Mouse (Mus musculus) hindbrain, embryonic 15.5 days (tissue): ENCODE measurements around the gene Nit2. TPM values are rescaled to one million over a fixed set of nuclear protein-coding genes. Genes with fewer than 3 reads are reported as not detected.

Experiments used
- ATAC-seq: fragments of 200-750 bp; cut with Nextera tagmentation; 2 replicates; pipeline ENCODE4 v1.8.0; 2017; ENCODE audit warnings: low read depth, moderate number of reproducible peaks, moderate TSS enrichment; ENCODE audit not compliant: low FRiP score
- H3K27ac ChIP-seq: fragments of 300-500 bp; sonication (generic); replicated peaks from 2 replicates; pipeline ENCODE4 v1.5.1; 2015; ENCODE audit warnings: mild to moderate bottlenecking, inconsistent platforms
- H3K27me3 ChIP-seq: fragments of 300-500 bp; sonication (generic); 2 replicates; pipeline ENCODE4 v1.6.1; 2015; ENCODE audit warnings: control low read depth, inconsistent platforms
- H3K36me3 ChIP-seq: fragments of 300-500 bp; sonication (generic); 2 replicates; pipeline ENCODE4 v1.6.1; 2015; ENCODE audit warnings: control low read depth, inconsistent platforms
- H3K4me1 ChIP-seq: fragments of 300-500 bp; sonication (generic); replicated peaks from 2 replicates; pipeline ENCODE4 v1.6.1; 2015; ENCODE audit warnings: control low read depth, inconsistent platforms
- H3K4me2 ChIP-seq: fragments of 300-500 bp; sonication (generic); 2 replicates; pipeline ENCODE4 v1.6.1; 2015; ENCODE audit warnings: moderate library complexity, mild to moderate bottlenecking, inconsistent platforms
- H3K4me3 ChIP-seq: fragments of 300-500 bp; sonication (generic); 2 replicates; pipeline ENCODE4 v1.5.1; 2015; ENCODE audit warnings: mild to moderate bottlenecking, inconsistent platforms
- H3K9ac ChIP-seq: fragments of 300-500 bp; sonication (generic); 2 replicates; pipeline ENCODE4 v1.6.1; 2015; ENCODE audit warnings: inconsistent platforms
- H3K9me3 ChIP-seq: fragments of 300-500 bp; sonication (generic); 2 replicates; pipeline ENCODE4 v1.6.1; 2016; ENCODE audit warnings: control low read depth, inconsistent platforms
- WGBS: fragments of 180-500 bp; shearing (Covaris S2); methylation state at CpG from one replicate; pipeline ENCODE4 v1.1.7; 2015; 5-methylcytosine and 5-hydroxymethylcytosine counted together
- polyA plus RNA-seq: library from polyadenylated mRNA; unstranded; fragments of >200 nt; fragmentation: Nextera tagmentation; extraction: Ambion mirVana; gene quantifications from 2 replicates; pipeline ENCODE4 v1.2.1, GENCODE M21; 2015

The Nit2 gene
- polyA plus RNA-seq, 1 experiment from 2014 or later = 46.9 TPM

DNA sequence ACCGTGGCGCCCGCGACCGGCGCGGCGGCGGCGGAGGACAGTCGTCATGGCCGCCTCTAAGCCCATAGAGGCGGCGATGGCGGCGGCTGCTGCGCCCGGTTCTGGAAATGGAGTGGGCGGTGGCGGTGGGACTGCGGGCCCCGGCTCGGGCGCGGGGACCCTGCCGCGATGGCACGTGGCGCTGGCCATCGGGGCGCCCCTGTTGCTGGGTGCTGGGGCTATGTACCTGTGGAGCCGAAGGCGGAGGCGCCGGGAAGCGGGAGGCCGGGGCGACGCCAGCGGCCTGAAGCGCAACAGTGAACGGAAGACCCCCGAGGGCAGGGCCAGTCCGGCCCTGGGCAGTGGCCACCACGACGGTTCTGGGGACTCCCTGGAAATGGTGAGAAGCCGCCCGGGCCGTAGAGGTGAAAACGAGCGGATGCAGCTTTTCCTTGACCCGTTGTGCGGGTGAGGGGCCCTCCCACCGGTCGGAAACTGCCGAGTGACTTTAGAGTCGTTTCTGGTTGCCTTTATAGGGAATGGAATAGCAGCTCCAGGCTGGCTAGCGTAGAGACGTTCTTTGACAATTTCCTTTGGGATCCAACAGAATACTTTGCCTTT, 45.2 kb downstream of the Nit2 start:
- peaks cover 28% of the 10 kb centered on the region for H3K4me1 ChIP-seq

DNA sequence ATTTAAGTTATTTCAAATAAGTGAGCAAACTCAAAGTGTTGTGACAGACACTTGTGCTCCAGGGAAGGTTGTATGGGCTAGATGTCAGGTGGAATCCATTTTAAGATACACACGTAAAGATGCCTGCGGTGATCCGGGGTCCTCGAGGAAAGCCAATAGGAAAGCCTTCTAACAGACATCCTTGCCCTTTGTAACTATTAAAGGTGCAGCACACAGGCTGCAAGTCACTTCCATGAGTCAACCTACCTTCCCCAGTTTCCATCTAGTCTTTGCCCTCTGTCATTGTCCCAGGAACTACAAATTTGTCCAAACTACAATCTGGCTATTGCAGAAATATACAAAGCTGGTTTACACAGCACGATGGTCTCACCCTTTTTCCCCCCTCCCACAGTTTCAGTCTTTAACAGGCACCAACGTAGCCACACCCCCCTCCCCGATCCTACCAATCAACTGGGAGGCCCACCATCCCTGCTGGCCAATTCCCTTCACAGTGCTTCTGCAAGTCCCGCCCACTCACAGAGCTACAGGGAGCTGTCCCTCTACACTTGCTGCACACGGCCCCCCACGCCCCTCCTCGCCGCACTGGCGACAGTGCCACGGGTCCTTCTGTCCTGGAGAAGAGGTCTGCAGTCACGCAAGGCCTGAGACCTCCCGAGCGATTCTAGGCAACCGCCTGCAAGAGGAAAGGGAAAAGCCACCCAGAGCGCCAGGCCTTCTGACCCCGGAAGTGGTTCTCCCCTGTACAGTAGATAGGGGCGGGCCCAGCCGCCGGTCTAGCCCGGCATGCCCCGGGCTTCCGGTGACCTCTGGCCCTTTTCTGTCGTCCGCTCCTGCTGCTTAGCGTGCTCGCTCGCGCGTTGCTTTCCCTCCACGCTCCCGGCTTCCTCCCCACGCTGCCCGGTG, 46.0 kb downstream of the Nit2 start, which contains the start of gene Tomm70a:
Gene Tomm70a (plus strand): TSS at position 791 of the 903 bp plus-strand sequence.
- Histone ChIP-seq H3K27ac (peak within 1 kb of the TSS; percentile 98), H3K4me2 (peak within 1 kb of the TSS; percentile 71), H3K36me3 (no peaks in the 10 kb centered on the region), H3K9me3 (no peaks in the 10 kb centered on the region), H3K9ac (peak within 1 kb of the TSS; percentile 91), H3K4me3 (peak within 1 kb of the TSS; percentile 99), H3K4me1 (peaks cover 26% of the 10 kb centered on the region), H3K27me3 (no peaks in the 10 kb centered on the region)
- WGBS = under 1% methylated on average over 37 of the region's 37 CpGs
- peak; percentile 100 for ATAC-seq

More for the DNA sequence above, 45.2 kb downstream of the Nit2 start:
- H3K9me3 ChIP-seq = no peaks in the 10 kb centered on the region
- no peak for ATAC-seq
- no peaks in the 10 kb centered on the region for H3K27me3 ChIP-seq
- peak overlapping the region; percentile 98 for H3K27ac ChIP-seq
- H3K9ac ChIP-seq = peak overlapping the region; percentile 91
- peak overlapping the region; percentile 99 for H3K4me3 ChIP-seq
- under 1% methylated on average over 56 of the region's 59 CpGs for WGBS
- H3K4me2 ChIP-seq = peak overlapping the region; percentile 71
- H3K36me3 ChIP-seq = no peaks in the 10 kb centered on the region

DNA sequence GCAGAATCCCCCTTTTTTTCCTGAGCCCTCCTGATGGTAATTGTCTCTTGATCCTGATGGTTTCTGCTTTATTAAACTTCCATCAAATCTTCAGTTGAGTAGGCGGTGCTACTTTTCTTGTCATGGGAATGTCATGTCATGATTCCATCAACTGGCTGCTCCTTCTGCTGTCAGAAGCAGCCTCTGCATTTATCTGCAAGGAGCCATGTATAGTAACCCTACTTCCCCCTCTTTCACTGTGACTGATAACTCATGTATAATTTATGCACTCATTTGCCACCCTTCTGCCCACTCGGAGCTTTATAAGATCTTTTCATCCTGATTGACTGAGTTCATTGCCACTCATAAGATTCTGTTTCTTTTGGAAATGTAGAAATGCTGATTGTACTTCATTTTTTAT, 49.6 kb downstream of the Nit2 start:
- Histone ChIP-seq H3K9ac (no peak overlapping the region), H3K4me2 (no peak overlapping the region), H3K9me3 (no peaks in the 10 kb centered on the region), H3K36me3 (no peaks in the 10 kb centered on the region), H3K27me3 (no peaks in the 10 kb centered on the region), H3K4me3 (no peak overlapping the region), H3K27ac (no peak overlapping the region), H3K4me1 (peaks cover 4% of the 10 kb centered on the region)
- ATAC-seq = no peak
- WGBS = 67% methylated on average over 2 of the region's 2 CpGs

DNA sequence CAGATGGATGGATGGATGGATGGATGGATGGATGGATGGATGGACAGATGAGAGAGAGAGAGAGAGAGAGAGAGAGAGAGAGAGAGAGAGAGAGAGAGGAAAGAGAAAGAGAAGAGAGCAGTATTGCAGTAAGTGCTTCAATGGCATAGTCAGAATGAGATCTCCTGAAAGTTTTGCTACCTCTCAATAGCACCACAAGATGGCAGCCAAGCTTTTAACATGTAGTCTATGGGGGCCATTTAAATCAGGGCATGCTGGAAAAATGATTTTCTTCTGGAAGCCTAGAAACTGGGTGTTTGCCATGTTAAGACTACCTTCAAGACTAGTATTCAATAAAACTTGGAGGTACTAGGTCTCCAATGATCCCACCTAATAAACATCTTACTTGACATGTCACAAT, 51.1 kb downstream of the Nit2 start:
- Histone ChIP-seq H3K36me3 (no peaks in the 10 kb centered on the region), H3K4me1 (no peaks in the 10 kb centered on the region), H3K4me3 (no peak overlapping the region), H3K9ac (no peak overlapping the region), H3K27me3 (no peaks in the 10 kb centered on the region), H3K9me3 (no peaks in the 10 kb centered on the region), H3K4me2 (no peak overlapping the region), H3K27ac (no peak overlapping the region)
- ATAC-seq = no peak

Other genes starting within 250 kb of the Nit2 start
- 0.34 TPM in 1 of 2 replicates, not detected in the other for gene Lnp1, start 239.3 kb downstream of the Nit2 start, polyA plus RNA-seq
- gene Tmem45a2, start 96.0 kb downstream of the Nit2 start, polyA plus RNA-seq = 0.09 and 0.28 TPM in 2 replicates
- 63.9 and 65.2 TPM in 2 replicates for gene Tomm70a, start 45.6 kb downstream of the Nit2 start, polyA plus RNA-seq
- 29.5 and 33.1 TPM in 2 replicates for gene Tbc1d23, start 64.2 kb upstream of the Nit2 start, polyA plus RNA-seq
- 0.34 TPM in 2 replicates for gene Tmem30c, start 125.5 kb upstream of the Nit2 start, polyA plus RNA-seq
- 2.5 and 2.6 TPM in 2 replicates for gene Filip1l, start 185.8 kb upstream of the Nit2 start, polyA plus RNA-seq